Mouse (Mus musculus): ENCODE data around the gene Snrpa. TPM values are rescaled to one million over a fixed set of nuclear protein-coding genes. Genes with fewer than 3 reads are reported as not detected.
"Not testable (repeated sequence)": the region's sequence is repeated elsewhere in the genome, so short reads cannot be mapped to it uniquely, and the experiment has no call there.

The Snrpa gene
- 99.4 and 100.0 TPM in 2 replicates for polyA plus RNA-seq (2011; ENCODE audit: insufficient read depth, insufficient read length, low replicate concordance, missing spikeins)

- peak within 1 kb of the TSS; percentile 88 for H3K4me3 ChIP-seq (replicated peaks; ENCODE audit: control insufficient read depth, low read depth, low read length)
- H3K4me1 ChIP-seq (ENCODE audit: control insufficient read depth, insufficient read depth, low read length), result peaks cover 3% of the 10 kb centered on the region; the same call in 1 of the 2 replicates
- H3K27ac ChIP-seq (ENCODE audit: control insufficient read depth, insufficient read depth, low read depth, low read length, poor library complexity), result peak within 1 kb of the TSS; percentile 94
- WGBS, result under 1% methylated on average over 64 of the region's 64 CpGs
- no peak for TF ChIP-seq CTCF (IDR thresholded peaks at IDR 0.05; ENCODE audit: control insufficient read depth, insufficient read depth, low read length)
- TF ChIP-seq POLR2A (IDR thresholded peaks at IDR 0.05; ENCODE audit: borderline replicate concordance, control insufficient read depth, low read depth, low read length), result peak; percentile 72; the same call in 1 of the 2 replicates
Measured at GRCm38 (mm10) chr7:27195681-27196611, at the start of gene Snrpa, which contains the start of gene BC024978. Snrpa (minus strand) TSS chr7:27196271. BC024978 (plus strand) TSS chr7:27195781.

- not testable (repeated sequence) for H3K4me1 ChIP-seq (ENCODE audit: control insufficient read depth, insufficient read depth, low read length); H3K27ac ChIP-seq (ENCODE audit: control insufficient read depth, insufficient read depth, low read depth, low read length, poor library complexity); H3K4me3 ChIP-seq (replicated peaks; ENCODE audit: control insufficient read depth, low read depth, low read length)
- WGBS, result 77% methylated on average over 2 of the region's 2 CpGs
Measured at GRCm38 (mm10) chr7:27244088-27244487, 48.0 kb upstream of the Snrpa start.

GRCm38 (mm10) chr7:27243211-27243610, 47.1 kb upstream of the Snrpa start:
- TF ChIP-seq POLR2A (IDR thresholded peaks at IDR 0.05; ENCODE audit: borderline replicate concordance, control insufficient read depth, low read depth, low read length) (no peak), CTCF (IDR thresholded peaks at IDR 0.05; ENCODE audit: control insufficient read depth, insufficient read depth, low read length) (no peak)
- WGBS, result 79% methylated on average over 8 of the region's 8 CpGs
- Histone ChIP-seq H3K4me3 (replicated peaks; ENCODE audit: control insufficient read depth, low read depth, low read length) (no peak overlapping the region), H3K4me1 (ENCODE audit: control insufficient read depth, insufficient read depth, low read length) (no peaks in the 10 kb centered on the region; the same call in 1 of the 2 replicates), H3K27ac (ENCODE audit: control insufficient read depth, insufficient read depth, low read depth, low read length, poor library complexity) (no peak overlapping the region)

GRCm38 (mm10) chr7:27238568-27238967, 42.5 kb upstream of the Snrpa start:
- TF ChIP-seq CTCF (IDR thresholded peaks at IDR 0.05; ENCODE audit: control insufficient read depth, insufficient read depth, low read length) (no peak), POLR2A (IDR thresholded peaks at IDR 0.05; ENCODE audit: borderline replicate concordance, control insufficient read depth, low read depth, low read length) (no peak)
- 44% methylated on average over 5 of the region's 5 CpGs for WGBS
- Histone ChIP-seq H3K4me1 (ENCODE audit: control insufficient read depth, insufficient read depth, low read length) (no peaks in the 10 kb centered on the region; the same call in 1 of the 2 replicates), H3K27ac (ENCODE audit: control insufficient read depth, insufficient read depth, low read depth, low read length, poor library complexity) (no peak overlapping the region), H3K4me3 (replicated peaks; ENCODE audit: control insufficient read depth, low read depth, low read length) (no peak overlapping the region)

GRCm38 (mm10) chr7:27237527-27237926, 41.5 kb upstream of the Snrpa start:
- H3K27ac ChIP-seq (ENCODE audit: control insufficient read depth, insufficient read depth, low read depth, low read length, poor library complexity), result no peak overlapping the region
- H3K4me3 ChIP-seq (replicated peaks; ENCODE audit: control insufficient read depth, low read depth, low read length), result no peak overlapping the region
- TF ChIP-seq CTCF (IDR thresholded peaks at IDR 0.05; ENCODE audit: control insufficient read depth, insufficient read depth, low read length) (no peak), POLR2A (IDR thresholded peaks at IDR 0.05; ENCODE audit: borderline replicate concordance, control insufficient read depth, low read depth, low read length) (no peak)
- no peaks in the 10 kb centered on the region; the same call in 1 of the 2 replicates for H3K4me1 ChIP-seq (ENCODE audit: control insufficient read depth, insufficient read depth, low read length)
- 91% methylated on average over 2 of the region's 2 CpGs for WGBS

- 83% methylated on average over 2 of the region's 2 CpGs for WGBS
Measured at GRCm38 (mm10) chr7:27235726-27236125, 39.7 kb upstream of the Snrpa start.

GRCm38 (mm10) chr7:27233300-27233699, 37.2 kb upstream of the Snrpa start:
- no peaks in the 10 kb centered on the region; the same call in 1 of the 2 replicates for H3K4me1 ChIP-seq (ENCODE audit: control insufficient read depth, insufficient read depth, low read length)
- TF ChIP-seq CTCF (IDR thresholded peaks at IDR 0.05; ENCODE audit: control insufficient read depth, insufficient read depth, low read length), result no peak
- no peak for TF ChIP-seq POLR2A (IDR thresholded peaks at IDR 0.05; ENCODE audit: borderline replicate concordance, control insufficient read depth, low read depth, low read length)
- 10% methylated on average over 6 of the region's 6 CpGs for WGBS
- peak overlapping the region; percentile 80 for H3K4me3 ChIP-seq (replicated peaks; ENCODE audit: control insufficient read depth, low read depth, low read length)
- H3K27ac ChIP-seq (ENCODE audit: control insufficient read depth, insufficient read depth, low read depth, low read length, poor library complexity), result no peak overlapping the region

More at GRCm38 (mm10) chr7:27235726-27236125, 39.7 kb upstream of the Snrpa start:
- no peak overlapping the region for H3K4me3 ChIP-seq (replicated peaks; ENCODE audit: control insufficient read depth, low read depth, low read length)
- no peaks in the 10 kb centered on the region; the same call in 1 of the 2 replicates for H3K4me1 ChIP-seq (ENCODE audit: control insufficient read depth, insufficient read depth, low read length)
- TF ChIP-seq CTCF (IDR thresholded peaks at IDR 0.05; ENCODE audit: control insufficient read depth, insufficient read depth, low read length), result no peak
- no peak overlapping the region for H3K27ac ChIP-seq (ENCODE audit: control insufficient read depth, insufficient read depth, low read depth, low read length, poor library complexity)

GRCm38 (mm10) chr7:27232781-27233281, 36.8 kb upstream of the Snrpa start, which contains the start of gene Coq8b:
Coq8b (plus strand) TSS chr7:27233023.
- H3K4me3 ChIP-seq (replicated peaks; ENCODE audit: control insufficient read depth, low read depth, low read length), result peak within 1 kb of the TSS; percentile 80
- TF ChIP-seq POLR2A (IDR thresholded peaks at IDR 0.05; ENCODE audit: borderline replicate concordance, control insufficient read depth, low read depth, low read length), result no peak; the same call in 1 of the 2 replicates
- no peak for TF ChIP-seq CTCF (IDR thresholded peaks at IDR 0.05; ENCODE audit: control insufficient read depth, insufficient read depth, low read length)
- under 1% methylated on average over 25 of the region's 25 CpGs for WGBS
- H3K27ac ChIP-seq (ENCODE audit: control insufficient read depth, insufficient read depth, low read depth, low read length, poor library complexity), result no peak within 1 kb of the TSS
- H3K4me1 ChIP-seq (ENCODE audit: control insufficient read depth, insufficient read depth, low read length), result no peaks in the 10 kb centered on the region

All from bone marrow, adult 2 months (tissue).